Mouse (Mus musculus) heart, adult 9 months (tissue): Measurements from ENCODE around the gene Olfr1028.

Experiments
- DNase-seq, 2 experiments: peaks; one replicate each; pipeline ENCODE4 v3.0.0; 2022; ENCODE audit warnings: low spot score in 2 of 2

Gene Olfr1028

DNA sequence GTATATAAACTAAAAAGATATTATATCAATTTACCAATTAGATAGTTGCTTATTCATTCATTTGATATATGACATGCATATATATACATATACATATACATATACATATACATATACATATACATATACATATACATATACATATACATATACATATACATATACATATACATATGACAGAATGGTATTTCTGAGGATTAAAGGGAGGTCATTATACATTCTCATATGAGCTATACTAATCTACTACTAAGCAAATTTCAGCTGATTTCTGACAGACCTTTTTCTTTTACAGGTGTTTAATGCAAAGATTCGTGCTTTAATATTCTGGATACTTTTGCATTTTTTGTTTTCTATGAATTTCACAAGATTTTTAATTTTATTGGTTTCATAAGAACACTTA is at the start of gene Olfr1028:
Gene Olfr1028 (plus strand): TSS at position 301 of the 400 bp plus-strand sequence.
- DNase-seq = no peak

DNA sequence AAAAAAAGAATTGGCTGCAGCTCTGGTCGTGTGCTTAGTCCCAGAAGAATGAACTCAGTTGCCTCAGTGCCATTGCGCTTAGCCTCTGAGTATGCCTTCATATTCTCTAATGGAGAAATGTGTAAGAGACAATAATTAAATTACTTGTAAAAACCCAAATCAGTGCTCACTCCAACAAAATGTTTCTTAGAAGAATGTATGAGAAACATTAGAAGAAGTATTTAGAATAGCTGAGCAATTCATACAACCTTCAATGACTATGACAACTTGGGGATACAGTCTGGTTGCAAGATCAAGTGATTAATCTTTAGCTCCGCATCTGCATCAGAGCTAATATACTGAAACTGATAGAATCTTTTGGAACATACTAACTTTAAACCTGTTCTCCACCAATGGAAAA is 45.3 kb upstream of the Olfr1028 start, which contains the start of gene Olfr1024:
Gene Olfr1024 (minus strand): TSS at position 101 of the 400 bp plus-strand sequence.
- no peak for DNase-seq

DNA sequence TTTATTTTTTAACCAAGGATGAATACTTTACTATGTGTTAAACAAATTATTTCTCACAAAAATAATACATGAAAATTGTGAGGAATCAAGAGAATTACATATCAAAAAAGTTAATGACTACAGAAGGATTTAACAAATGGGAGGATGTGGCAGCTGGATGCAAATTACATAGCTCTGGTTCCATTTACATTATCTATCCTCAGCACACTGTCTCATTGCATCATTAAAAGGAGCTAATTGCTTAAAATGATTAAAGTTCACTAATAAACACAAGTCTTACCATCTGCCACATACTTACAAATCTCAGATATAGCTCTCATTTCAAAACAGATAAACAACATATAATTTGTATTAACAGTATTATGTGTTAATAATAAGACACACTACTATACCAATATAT is 37.0 kb upstream of the Olfr1028 start:
- DNase-seq = no peak

DNA sequence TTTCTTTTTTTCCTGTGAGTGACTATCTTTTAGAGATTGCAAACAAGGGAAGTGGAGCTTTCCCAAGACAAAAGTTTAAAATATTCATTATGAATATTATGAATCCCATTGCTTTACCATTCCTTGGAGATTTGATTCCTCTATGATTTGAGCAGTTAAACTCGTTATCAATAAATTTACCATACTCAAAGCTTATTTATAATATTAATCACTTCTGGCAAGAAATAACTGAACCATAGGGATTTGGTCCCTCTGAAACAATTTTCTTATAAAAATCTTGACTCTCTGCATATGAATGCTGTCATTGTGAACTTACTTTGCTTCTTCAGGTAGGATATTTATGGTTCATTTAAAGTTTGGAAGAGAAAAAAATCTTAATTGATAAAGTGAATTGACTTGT is 35.3 kb upstream of the Olfr1028 start, which contains the start of gene Olfr1025-ps1:
Gene Olfr1025-ps1 (plus strand): TSS at position 301 of the 400 bp plus-strand sequence.
- no peak for DNase-seq

DNA sequence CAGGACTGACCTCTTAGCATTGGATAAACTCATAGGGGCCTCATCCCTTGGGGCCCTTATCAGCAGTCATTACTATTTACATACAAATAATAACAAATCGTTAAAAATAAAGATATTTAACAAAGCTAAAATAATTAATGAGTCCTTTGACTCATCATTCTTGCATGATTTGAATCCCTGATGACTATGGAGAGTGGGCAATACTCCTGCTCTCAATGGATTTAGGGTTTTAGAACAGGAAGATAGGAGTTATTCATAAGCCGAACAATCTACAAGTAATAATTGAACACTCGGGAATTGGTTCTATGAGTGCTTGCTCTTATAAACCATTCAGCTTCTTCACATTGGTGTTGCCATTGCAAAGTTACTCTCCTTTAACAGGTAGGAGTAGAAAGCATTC is 29.0 kb upstream of the Olfr1028 start, which contains the start of gene Olfr1026:
Gene Olfr1026 (plus strand): TSS at position 301 of the 400 bp plus-strand sequence.
- no peak for DNase-seq

DNA sequence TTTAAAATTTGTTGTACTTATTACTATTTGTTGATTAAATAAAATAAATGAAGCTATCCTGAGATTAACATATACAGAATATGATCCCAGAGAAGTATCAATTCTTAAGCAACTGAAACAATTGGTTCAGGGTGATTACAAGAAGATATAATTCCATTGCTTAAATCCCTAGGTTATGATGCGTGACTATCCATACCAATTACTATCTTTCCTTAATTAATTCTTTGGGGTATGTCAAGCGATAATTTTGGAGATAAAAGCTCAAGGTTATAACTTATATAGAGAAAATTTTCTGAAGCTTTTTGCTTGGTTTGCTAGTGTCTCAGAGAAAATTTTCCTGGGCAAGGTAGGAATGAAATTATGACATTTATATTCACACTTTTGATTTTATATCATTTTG is 23.4 kb downstream of the Olfr1028 start, which contains the start of gene Olfr1029:
Gene Olfr1029 (plus strand): TSS at position 301 of the 400 bp plus-strand sequence.
- no peak for DNase-seq

DNA sequence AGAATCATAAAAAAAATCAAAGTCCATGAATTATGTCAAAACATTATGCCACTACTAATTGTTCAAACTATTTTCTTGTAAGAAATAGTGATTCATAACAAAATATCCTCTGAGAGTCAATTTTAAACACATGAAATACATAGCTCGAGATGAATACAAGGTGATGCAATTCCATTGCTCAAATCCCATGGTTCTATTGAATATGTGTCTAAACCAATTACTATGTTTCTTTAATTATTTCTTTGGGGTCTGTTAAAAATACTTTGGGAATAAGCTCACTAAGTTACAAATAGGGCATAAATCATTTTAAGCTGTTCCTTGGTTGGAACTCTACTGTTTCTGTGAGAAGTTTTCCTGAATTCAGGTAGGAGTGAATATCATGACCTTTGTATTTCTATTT is 28.7 kb downstream of the Olfr1028 start, which contains the start of gene Olfr1030:
Gene Olfr1030 (plus strand): TSS at position 301 of the 400 bp plus-strand sequence.
- no peak for DNase-seq

DNA sequence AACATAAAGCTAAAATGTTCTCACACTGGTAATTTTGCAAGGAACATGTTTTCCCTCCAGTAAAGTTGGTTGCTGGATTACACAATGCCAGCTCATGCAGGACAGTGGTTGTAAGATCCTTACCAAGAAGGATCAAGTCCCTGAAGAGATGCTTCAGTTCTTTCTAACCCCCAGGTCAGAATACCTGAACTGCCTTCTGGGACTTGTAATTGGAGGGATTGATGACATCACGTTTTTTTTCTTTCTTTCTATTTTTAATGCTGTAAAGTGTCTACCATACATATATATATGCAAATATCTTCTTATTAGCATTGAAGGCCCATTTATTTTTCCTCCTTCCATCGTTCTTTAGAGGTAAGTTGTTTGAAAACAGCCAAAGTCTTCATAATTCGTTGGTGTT is 39.8 kb downstream of the Olfr1028 start, which contains the start of gene Olfr1031:
Gene Olfr1031 (plus strand): TSS at position 301 of the 400 bp plus-strand sequence.
- DNase-seq = no peak
